Mouse (Mus musculus) midbrain, embryonic 14.5 days (tissue): ENCODE results near the gene Unc13b. TPM values are rescaled to one million over a fixed set of nuclear protein-coding genes. Genes with fewer than 3 reads are reported as not detected.

ENCODE experiments used
- ATAC-seq: fragments of 200-750 bp; cut with Nextera tagmentation; 2 replicates; pipeline ENCODE4 v1.8.0; 2017; ENCODE audit warnings: moderate number of reproducible peaks, moderate library complexity; ENCODE audit not compliant: low FRiP score, low TSS enrichment
- DNase-seq: peaks from one replicate; pipeline ENCODE4 v3.0.0-alpha.2; 2015
- H3K27ac ChIP-seq: fragments of 300-500 bp; sonication (generic); replicated peaks from 2 replicates; pipeline ENCODE4 v1.5.1; 2014; ENCODE audit warnings: mild to moderate bottlenecking, low read depth, low read length, moderate library complexity
- H3K27me3 ChIP-seq: fragments of 300-500 bp; sonication (generic); 2 replicates; pipeline ENCODE4 v1.6.1; 2014; ENCODE audit warnings: low read length, control low read depth, mixed read lengths; ENCODE audit not compliant: control insufficient read depth, insufficient read depth
- H3K36me3 ChIP-seq: fragments of 300-500 bp; sonication (generic); 2 replicates; pipeline ENCODE4 v1.6.1; 2014; ENCODE audit warnings: low read length, control low read depth; ENCODE audit not compliant: control insufficient read depth, insufficient read depth
- H3K4me1 ChIP-seq: fragments of 300-500 bp; sonication (generic); 2 replicates; pipeline ENCODE4 v1.6.1; 2014; ENCODE audit warnings: mild to moderate bottlenecking, antibody characterized with exemption, low read length, control low read depth; ENCODE audit not compliant: control insufficient read depth, insufficient read depth
- H3K4me2 ChIP-seq: fragments of 300-500 bp; sonication (generic); 2 replicates; pipeline ENCODE4 v1.6.1; 2014; ENCODE audit warnings: mild to moderate bottlenecking, low read length, moderate library complexity
- H3K4me3 ChIP-seq: fragments of 300-500 bp; sonication (generic); replicated peaks from 2 replicates; pipeline ENCODE4 v1.5.1; 2014; ENCODE audit warnings: low read depth, low read length
- H3K9ac ChIP-seq: fragments of 300-500 bp; sonication (generic); replicated peaks from 2 replicates; pipeline ENCODE4 v1.6.1; 2014; ENCODE audit warnings: mild to moderate bottlenecking, low read length, moderate library complexity
- H3K9me3 ChIP-seq: fragments of 300-500 bp; sonication (generic); 2 replicates; pipeline ENCODE4 v1.6.1; 2016; ENCODE audit warnings: low read length, control low read depth, mixed read lengths; ENCODE audit not compliant: control insufficient read depth
- WGBS: fragments of 180-500 bp; shearing (Covaris S2); extraction: QIAGEN DNeasy Blood & Tissue Kit; methylation state at CpG from one replicate; pipeline ENCODE4 v1.1.7; 2014; 5-methylcytosine and 5-hydroxymethylcytosine counted together
- polyA plus RNA-seq: library from polyadenylated mRNA; unstranded; fragments of >200 nt; fragmentation: Nextera tagmentation; extraction: Ambion mirVana; gene quantifications from 2 replicates; pipeline ENCODE4 v1.2.1, GENCODE M21; 2014

Gene Unc13b
- polyA plus RNA-seq, 1 experiment from 2014 or later: 20.4 TPM

DNA sequence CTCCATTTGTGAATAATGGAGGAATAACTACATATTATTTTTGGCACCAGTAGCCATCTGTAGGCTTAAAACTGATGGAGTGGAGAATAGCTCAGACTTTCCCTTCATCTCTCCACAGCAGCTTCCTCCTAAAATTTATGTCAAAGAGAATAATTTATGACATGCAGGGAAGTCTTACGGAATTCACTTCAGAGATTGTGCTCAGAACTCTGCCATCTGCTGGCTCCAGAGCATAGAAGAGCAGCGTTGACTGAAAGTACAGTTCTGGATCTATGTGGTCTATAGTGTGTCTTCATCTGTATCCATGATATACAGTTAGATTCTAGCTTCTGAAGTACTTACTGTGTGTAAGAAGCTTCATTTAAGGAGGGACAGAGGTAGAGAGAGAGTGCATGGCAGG is 185.3 kb downstream of the Unc13b start:
- DNase-seq (peak; percentile 76), ATAC-seq (no peak)
- peaks cover 43% of the 10 kb centered on the region for H3K36me3 ChIP-seq
- no peak overlapping the region for H3K9ac ChIP-seq
- H3K4me2 ChIP-seq: no peak overlapping the region
- no peaks in the 10 kb centered on the region for H3K27me3 ChIP-seq
- H3K4me1 ChIP-seq: peaks cover 4% of the 10 kb centered on the region; the same call in 1 of the 2 replicates
- H3K27ac ChIP-seq: no peak overlapping the region
- no peaks in the 10 kb centered on the region for H3K9me3 ChIP-seq
- no peak overlapping the region for H3K4me3 ChIP-seq
- 53% methylated on average over 2 of the region's 2 CpGs for WGBS

DNA sequence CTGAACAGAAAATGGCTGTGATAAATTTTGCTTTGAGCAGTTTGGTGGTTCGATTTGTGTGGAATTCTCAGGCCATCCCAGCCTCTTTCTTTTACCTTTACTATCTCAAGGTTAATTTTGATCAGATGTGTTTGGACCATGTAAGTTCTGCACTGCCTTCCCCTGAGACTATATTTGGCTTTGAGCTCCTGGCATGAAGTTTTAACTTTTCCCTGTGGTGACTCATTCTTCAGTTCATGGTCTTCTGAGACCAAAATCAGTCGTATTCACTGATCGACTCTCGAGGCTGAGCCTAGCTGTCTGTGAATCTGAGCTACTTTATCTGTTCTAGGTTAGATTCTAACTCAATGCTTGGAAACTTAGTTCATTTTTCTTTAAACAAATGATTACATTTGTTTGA is 187.0 kb downstream of the Unc13b start:
- Histone ChIP-seq H3K9me3 (no peaks in the 10 kb centered on the region), H3K36me3 (peaks cover 38% of the 10 kb centered on the region), H3K4me1 (peaks cover 4% of the 10 kb centered on the region; the same call in 1 of the 2 replicates), H3K4me3 (no peak overlapping the region), H3K9ac (no peak overlapping the region), H3K27ac (no peak overlapping the region), H3K4me2 (no peak overlapping the region), H3K27me3 (no peaks in the 10 kb centered on the region)
- whole genome bisulfite sequencing: 95% methylated on average over 4 of the region's 4 CpGs
- no peak for DNase-seq
- no peak for ATAC-seq

DNA sequence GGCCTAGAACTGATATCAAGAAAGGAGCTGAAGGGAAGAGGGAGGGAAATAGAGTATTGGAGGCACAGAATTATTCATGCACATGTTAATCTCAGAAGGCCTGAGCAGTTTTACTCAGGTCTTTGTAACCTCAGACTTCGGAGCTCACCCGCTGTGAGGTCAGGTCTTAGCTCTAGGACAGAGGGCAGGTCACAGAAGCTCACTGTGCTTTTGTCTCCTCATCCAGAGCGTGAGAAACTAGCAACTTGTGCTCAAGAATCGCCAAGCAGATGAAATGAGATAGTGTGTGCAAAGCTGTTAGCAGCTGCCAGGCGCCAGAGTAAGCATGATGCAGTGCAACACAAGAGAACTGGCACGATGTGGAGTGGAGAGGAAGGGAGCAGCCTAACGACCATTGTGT is 189.3 kb downstream of the Unc13b start:
- H3K36me3 ChIP-seq: peaks cover 37% of the 10 kb centered on the region
- H3K27me3 ChIP-seq: no peaks in the 10 kb centered on the region
- no peak overlapping the region for H3K4me3 ChIP-seq
- no peak overlapping the region for H3K4me2 ChIP-seq
- H3K9me3 ChIP-seq: no peaks in the 10 kb centered on the region
- 10% methylated on average over 7 of the region's 7 CpGs for WGBS
- no peak overlapping the region for H3K9ac ChIP-seq
- H3K4me1 ChIP-seq: peaks cover 4% of the 10 kb centered on the region; the same call in 1 of the 2 replicates
- DNase-seq (peak; percentile 15), ATAC-seq (no peak)
- H3K27ac ChIP-seq: no peak overlapping the region

DNA sequence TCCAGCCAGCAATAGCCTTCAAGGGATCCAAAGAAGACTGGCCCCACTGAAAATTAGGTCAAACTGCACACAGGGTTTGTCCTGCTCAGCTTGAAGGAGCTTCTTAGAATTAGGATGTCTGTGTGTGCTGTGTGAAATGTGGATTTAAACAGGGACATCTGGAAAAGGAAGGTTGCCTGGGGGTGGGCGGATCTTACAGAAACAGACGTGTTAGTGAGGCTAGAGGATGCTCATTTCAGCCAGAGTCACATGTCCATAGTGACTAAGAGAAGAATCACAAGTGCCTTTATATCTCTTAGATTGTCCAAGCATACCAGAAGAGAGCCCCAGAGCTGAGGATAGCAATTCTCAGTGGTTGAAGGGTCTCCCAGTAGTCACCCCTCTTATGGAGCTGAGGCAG is 190.2 kb downstream of the Unc13b start:
- Histone ChIP-seq H3K36me3 (peaks cover 38% of the 10 kb centered on the region), H3K9ac (no peak overlapping the region), H3K9me3 (no peaks in the 10 kb centered on the region), H3K27me3 (no peaks in the 10 kb centered on the region), H3K27ac (no peak overlapping the region), H3K4me3 (no peak overlapping the region), H3K4me1 (peaks cover 4% of the 10 kb centered on the region; the same call in 1 of the 2 replicates), H3K4me2 (no peak overlapping the region)
- 65% methylated on average over 2 of the region's 2 CpGs for WGBS
- DNase-seq (no peak), ATAC-seq (no peak)

DNA sequence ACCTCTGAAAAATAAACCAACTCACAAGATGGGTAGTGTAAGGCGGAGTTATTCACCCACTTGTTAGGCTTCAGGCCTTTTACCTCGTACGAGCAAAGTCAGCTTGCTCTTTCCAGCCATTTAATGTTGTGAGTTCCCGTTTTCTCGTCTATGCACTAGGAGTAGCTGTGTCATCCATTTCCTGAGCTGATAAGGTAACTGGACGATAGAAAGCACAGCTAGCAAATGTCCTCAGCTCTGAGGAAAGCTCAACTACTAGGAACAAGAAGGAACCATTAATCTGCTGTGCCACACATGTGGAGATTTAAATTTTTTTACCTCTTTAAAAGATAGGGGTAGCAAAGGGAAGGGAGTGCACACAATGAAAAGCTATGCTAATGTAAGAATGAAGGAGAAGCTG is 192.5 kb downstream of the Unc13b start:
- Histone ChIP-seq H3K36me3 (peaks cover 31% of the 10 kb centered on the region), H3K4me2 (no peak overlapping the region), H3K9me3 (no peaks in the 10 kb centered on the region), H3K4me1 (peaks cover 4% of the 10 kb centered on the region; the same call in 1 of the 2 replicates), H3K27ac (no peak overlapping the region), H3K27me3 (no peaks in the 10 kb centered on the region), H3K4me3 (no peak overlapping the region), H3K9ac (no peak overlapping the region)
- ATAC-seq (no peak), DNase-seq (no peak)
- 89% methylated on average over 6 of the region's 6 CpGs for WGBS

DNA sequence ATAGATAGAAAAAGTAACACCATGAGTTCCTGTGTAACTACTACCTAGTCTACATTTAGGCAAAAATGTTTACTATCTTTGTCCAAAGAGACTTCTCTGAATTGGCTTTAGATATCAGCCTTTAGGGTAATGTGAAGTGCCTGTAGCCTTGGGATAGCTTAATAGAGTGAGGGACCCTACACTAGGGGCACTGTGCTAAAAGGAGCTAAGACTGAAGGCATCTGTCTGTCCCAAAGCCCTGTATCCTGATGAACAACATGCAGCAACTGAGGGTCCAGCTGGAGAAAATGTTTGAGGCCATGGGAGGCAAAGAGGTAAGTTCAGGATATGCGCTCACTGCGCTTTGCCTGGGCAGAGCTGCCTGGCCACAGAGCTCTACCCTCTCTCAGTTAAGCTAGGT is 198.3 kb downstream of the Unc13b start:
- no peaks in the 10 kb centered on the region for H3K27me3 ChIP-seq
- H3K9me3 ChIP-seq: no peaks in the 10 kb centered on the region
- no peak overlapping the region for H3K4me2 ChIP-seq
- no peak overlapping the region for H3K27ac ChIP-seq
- no peaks in the 10 kb centered on the region for H3K4me1 ChIP-seq
- DNase-seq (no peak), ATAC-seq (no peak)
- H3K4me3 ChIP-seq: no peak overlapping the region
- H3K36me3 ChIP-seq: peaks cover 57% of the 10 kb centered on the region
- 98% methylated on average over 2 of the region's 2 CpGs for WGBS
- H3K9ac ChIP-seq: no peak overlapping the region

DNA sequence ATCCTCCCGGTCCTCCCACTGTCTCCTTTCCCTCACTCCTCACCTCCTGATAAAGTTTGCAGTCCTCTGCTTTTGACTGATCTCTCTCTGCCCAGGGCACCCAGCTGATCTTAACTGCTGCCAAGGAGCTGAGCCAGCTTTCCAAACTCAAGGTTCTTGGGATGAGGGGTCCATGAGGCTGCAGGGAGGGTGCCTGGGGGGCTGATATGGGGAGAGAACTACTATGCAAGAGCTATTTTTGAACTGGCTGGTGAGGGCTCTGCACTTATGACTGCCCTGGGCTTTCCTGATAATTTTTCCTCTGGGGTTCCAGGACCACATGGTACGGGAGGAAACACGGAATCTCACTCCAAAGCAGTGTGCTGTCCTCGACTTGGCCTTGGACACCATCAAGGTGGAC is 199.8 kb downstream of the Unc13b start:
- no peaks in the 10 kb centered on the region for H3K9me3 ChIP-seq
- ATAC-seq (no peak), DNase-seq (no peak)
- H3K4me1 ChIP-seq: no peaks in the 10 kb centered on the region
- no peak overlapping the region for H3K9ac ChIP-seq
- peaks cover 57% of the 10 kb centered on the region for H3K36me3 ChIP-seq
- no peaks in the 10 kb centered on the region for H3K27me3 ChIP-seq
- no peak overlapping the region for H3K4me2 ChIP-seq
- no peak overlapping the region for H3K4me3 ChIP-seq
- H3K27ac ChIP-seq: no peak overlapping the region
- 90% methylated on average over 4 of the region's 4 CpGs for WGBS

DNA sequence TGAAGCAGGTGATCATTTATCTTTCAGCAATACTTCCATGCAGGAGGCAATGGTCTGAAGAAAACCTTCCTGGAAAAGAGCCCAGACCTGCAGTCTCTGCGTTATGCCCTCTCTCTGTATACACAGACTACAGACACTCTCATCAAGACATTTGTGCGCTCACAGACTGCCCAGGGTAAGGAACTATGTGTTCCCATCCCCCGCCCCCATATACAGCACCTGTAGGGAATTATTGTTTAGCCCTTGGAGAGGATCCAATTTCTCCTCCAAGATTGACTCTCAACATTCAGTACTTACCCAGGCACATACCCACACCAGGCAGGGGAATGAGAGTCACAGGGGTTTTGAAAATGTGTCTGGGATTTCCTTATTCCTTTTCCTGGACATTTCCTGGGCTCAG is 200.7 kb downstream of the Unc13b start:
- Histone ChIP-seq H3K9ac (no peak overlapping the region), H3K27ac (no peak overlapping the region), H3K4me1 (no peaks in the 10 kb centered on the region), H3K9me3 (no peaks in the 10 kb centered on the region), H3K36me3 (peaks cover 57% of the 10 kb centered on the region), H3K27me3 (no peaks in the 10 kb centered on the region), H3K4me2 (no peak overlapping the region), H3K4me3 (no peak overlapping the region)
- WGBS: 95% methylated on average over 3 of the region's 3 CpGs
- DNase-seq: no peak
- ATAC-seq: no peak

DNA sequence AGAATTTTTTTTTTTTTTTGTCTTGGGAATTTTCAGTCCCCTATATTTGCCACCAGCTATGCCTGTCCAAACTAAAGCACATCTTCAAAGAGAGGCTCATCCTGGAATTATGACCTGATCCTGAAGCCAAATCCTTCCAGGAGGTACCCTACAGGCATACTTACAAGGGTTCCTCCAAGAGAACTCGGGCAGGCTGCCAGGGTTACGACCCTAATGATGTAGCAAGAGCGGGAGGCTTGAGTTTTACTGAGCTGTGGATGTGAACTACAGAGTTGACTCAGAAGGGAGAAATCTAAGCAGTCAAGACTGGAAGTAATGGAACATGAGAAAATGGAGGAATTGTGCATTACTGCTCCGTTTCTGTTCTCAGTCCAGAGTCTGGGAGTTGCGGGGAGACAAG is 201.3 kb downstream of the Unc13b start:
- Histone ChIP-seq H3K9ac (no peak overlapping the region), H3K27ac (no peak overlapping the region), H3K4me3 (no peak overlapping the region), H3K4me2 (no peak overlapping the region), H3K36me3 (peaks cover 57% of the 10 kb centered on the region), H3K27me3 (no peaks in the 10 kb centered on the region), H3K4me1 (no peaks in the 10 kb centered on the region), H3K9me3 (no peaks in the 10 kb centered on the region)
- ATAC-seq: no peak
- DNase-seq: no peak
- 81% methylated on average over 5 of the region's 5 CpGs for WGBS
